Mouse (Mus musculus) yolk sac, embryonic 10.5 days (tissue): ENCODE results near the gene Gm29564.
"Not testable (repeated sequence)": the region's sequence is repeated elsewhere in the genome, so short reads cannot be mapped to it uniquely, and the experiment has no call there.

Source experiments
- DNase-seq: peaks from one replicate; pipeline ENCODE4 v3.0.0-alpha.2; 2017; ENCODE audit warnings: low spot score

The Gm29564 gene

DNA sequence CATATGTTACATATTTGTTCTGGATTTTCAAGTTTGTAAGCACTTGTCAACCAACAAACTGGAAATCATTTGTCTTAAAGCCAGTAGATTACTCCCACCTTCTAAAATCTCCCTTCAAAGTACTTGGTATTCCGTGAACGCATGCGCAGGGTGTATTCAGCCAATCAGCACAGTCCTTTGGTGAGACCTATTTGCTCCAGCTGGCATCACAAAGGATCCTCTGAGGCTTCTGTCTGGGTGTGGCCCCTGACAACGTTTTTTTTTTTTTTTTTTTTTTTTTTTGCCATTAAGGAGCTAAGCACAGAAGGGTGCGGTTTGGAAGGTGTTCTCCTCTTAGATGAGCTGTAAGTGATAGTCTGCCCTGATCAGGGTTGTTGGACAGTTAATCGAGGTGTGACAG, at the start of gene Gm29564:
Gene Gm29564 (plus strand): TSS at position 301 of the 400 bp plus-strand sequence.
- DNase-seq, result not testable (repeated sequence)
